Mouse (Mus musculus) c-Kit-positive CD71-positive TER-119-negative erythroid progenitor cells, embryonic 14.5 days (primary cell): ENCODE data around the gene Ano3.
A peak's percentile ranks its signal among the peaks of the same experiment; 100 is the strongest.
"Not testable (repeated sequence)": the region's sequence is repeated elsewhere in the genome, so short reads cannot be mapped to it uniquely, and the experiment has no call there.

Experiments used
- DNase-seq: peaks from one replicate; pipeline ENCODE4 v3.0.0-alpha.2; 2013; ENCODE audit warnings: low read depth

Ano3 gene

DNA sequence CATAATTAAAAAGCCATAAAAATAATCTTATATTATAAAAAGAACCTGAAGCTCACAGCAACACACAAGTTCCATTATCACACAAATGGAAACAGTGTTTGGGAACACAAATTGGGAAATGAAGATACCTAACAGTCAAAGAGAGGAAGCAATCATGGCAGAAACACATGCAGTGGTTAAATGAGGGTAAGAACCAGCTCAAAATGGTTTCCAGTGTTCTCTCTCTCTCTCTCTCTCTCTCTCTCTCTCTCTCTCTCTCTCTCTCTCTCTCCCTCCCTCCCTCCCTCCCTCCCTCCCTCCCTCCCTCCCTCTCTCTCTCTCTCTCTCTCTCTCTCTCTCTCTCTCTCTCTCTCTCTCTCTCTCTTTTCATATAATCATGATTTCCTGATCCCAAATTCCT, at the start of gene Ano3:
Gene Ano3, minus strand, starts transcription at position 101 of the 400 bp plus-strand sequence.
- DNase-seq, result not testable (repeated sequence)

DNA sequence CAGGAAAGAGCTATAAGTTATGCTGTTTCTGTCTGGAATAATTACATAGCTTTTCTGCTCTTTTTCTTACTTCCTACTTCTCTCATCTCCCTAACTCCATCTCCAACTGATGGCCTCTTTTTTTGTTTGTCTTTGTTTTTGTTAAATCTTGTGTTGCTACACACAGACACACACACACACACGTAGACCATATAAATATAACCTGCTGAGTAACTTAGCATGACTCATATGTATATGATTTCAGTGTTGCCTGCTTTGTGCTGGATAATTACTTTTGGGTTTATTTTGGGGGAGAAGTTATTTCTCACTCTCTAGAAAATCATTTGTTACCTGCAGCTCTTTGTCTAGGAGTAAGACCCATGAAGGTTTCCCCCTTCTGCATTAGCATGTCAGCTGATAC, 39.3 kb upstream of the Ano3 start:
- no peak for DNase-seq

DNA sequence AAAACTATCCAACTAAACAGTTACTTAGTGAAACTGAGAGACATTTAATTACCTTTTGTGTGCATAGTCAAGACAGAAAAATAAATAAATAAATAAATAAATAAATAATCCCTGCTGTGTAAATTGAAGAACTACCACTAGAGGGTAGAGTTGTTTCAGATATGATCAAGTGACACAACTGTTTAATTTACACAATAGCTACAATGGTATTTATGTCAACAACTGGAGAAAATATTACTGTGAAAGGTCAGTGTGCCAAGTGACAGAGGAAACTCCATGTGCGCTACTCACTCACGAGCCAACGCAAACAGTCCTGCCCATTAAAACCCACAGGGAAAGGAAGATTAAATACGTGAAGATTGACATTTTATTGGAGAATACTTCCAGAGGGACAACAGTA, 38.8 kb upstream of the Ano3 start:
- no peak for DNase-seq

DNA sequence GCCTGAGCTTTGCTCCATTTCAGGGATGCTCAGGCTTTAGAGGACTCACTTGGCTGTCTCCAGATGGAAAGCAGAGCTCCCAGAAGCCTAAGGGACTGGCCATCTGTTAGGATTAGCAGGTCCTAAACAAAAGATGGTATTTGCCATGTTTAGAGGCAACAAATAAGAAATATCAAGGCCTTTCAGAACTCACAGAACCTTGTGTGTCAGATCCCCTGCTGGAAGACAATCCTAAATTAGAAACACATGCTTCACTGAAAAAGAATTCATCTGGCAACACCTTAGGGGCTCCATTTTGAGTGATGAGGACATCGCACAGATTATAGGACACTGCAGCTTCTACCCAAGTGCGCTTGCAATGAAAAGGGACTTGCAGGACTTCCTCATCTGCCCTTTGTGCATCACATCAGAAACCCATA, 35.1 kb upstream of the Ano3 start:
- no peak for DNase-seq

DNA sequence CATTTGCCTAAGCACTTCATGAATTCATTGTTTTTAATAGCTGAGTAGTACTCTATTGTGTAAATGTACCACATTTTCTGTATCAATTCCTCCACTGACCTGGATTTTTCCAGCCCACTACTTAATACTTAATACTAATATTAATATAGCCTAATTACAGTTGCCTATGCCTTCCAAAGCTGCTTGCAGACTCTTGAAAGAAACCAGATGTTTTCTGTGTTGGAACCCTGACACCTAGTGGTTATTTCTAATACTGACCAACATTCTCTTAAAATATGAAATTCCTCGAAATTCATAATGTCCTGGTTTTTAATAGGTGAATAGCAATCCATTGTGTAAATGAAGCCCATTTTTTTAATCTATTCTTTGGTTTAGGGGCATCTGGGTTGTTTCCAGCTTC, 31.0 kb upstream of the Ano3 start:
- DNase-seq, result peak; percentile 4

DNA sequence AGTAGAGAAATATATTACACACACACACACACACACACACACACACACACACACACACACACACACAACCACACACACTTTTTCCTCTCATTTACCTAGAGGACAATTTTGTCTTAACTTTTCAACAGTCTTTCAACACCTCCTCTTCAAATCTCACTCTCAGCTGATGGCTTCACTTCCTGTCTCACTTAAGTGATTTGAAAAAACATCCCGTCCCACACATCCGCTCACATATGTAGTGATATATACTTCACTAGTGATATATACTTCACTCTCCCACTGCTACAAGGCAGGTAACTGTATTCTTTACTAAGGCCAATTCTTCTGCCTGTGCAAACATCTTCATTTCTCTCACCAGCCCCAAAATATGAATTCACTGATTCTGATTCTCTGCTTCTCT, 28.9 kb upstream of the Ano3 start:
- no peak for DNase-seq

DNA sequence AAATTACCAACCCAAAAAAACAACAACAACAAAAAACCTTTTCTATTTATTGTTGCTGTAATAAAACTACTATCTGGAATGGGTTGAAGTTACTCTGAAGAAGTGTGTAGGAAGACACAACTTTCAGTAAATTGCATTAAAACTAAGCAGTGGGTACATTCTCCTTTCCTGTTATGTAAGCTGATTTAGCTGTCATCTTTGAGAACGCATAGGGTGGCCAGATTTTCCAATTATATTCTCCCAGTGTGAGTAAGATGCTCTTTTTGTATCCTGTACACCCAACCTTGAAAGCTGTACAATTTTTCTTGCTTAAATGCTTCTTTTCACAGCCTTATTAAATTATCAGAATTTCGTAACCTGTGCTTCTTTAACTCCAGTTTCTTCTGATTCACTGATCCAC, 26.1 kb upstream of the Ano3 start:
- DNase-seq, result no peak

DNA sequence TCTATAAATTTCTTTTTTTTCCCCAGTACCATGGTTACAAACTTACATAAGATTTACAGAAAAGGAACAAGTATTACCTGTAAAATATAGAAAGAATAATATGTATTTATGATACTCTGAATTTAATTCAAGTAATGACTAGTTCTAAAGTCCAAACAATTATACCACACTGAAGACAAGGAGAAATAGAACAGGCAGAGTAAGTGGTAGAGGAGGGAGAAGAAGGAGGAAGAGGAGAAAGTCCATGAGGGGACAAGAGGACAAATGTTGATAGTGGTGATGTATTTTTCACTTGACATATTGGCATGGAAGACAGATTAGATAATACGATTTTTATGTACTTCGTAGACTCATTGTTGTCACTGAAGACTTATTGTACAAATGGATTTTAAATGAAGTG, 19.4 kb upstream of the Ano3 start:
- DNase-seq, result no peak

DNA sequence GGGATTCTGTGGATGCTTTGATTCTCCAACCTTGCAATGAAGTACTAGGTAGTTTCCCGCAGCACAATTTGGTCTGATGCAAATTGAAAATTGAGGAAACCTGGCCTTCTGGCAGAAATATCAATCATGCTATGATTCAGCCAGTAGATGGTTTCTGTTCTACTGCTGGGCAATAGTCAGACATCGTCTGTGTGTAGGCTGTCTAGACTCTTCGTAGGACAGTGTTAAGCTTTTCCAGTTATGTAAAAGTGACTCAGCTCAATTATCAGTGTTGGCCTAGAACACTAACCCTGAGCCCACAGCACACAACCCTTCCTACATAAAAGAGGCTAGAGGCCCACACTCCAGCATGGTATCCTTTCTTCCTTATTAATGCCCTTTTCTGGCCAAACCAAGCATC, 14.7 kb upstream of the Ano3 start:
- DNase-seq, result no peak

DNA sequence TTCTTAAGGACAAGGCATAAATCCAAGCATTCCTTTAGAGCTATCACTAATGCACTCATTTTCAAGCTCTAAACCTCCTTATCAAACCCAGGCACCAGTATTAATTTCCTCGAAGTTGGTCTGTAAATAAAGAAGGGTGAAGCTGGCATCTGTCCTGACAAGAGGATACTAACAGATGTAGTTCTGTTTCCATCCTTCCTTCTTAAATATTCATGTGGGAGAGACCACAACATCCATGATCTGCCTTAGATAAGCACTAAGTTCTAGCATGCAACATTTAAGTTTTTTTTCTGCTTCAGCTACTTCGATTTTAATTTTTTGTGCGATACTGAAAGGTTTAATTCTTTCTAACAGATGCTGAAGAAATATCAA, 305 bp downstream of the Ano3 start:
- no peak for DNase-seq

DNA sequence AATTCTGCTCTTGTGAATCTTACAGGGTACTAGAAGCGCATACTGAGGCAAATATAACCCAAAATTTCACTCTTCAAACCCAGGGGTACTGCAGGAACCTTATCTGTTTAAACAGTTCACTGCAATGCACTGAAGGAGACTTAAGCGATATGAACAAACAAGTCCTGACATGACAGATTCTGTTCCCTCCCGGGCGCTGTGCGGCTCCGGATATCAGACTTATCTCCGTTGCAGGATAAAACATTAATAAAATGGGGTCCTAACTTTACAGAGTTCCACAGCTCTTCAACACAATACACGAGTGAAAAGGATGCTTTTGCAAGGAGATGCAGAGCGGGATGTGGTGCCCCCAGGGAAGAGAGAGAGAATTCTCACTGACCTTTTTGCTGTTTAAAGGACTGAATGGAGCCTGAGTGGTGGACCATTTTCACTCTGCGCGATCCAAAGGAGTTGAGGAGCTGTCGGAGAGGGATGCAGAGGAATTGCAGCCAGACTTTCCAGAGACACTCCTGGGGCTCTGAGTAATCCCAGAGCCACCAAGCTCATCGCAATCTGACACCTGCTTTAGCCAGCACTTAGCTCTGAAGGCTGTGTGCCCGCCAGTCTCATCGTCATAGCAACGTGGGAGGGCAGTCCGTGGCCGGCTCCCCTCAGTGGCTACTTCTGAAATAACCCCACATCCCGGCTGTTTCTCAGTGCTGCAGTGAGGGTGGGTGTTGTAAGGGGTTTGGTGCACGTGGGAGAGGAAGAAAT, 868 bp downstream of the Ano3 start:
- no peak for DNase-seq

DNA sequence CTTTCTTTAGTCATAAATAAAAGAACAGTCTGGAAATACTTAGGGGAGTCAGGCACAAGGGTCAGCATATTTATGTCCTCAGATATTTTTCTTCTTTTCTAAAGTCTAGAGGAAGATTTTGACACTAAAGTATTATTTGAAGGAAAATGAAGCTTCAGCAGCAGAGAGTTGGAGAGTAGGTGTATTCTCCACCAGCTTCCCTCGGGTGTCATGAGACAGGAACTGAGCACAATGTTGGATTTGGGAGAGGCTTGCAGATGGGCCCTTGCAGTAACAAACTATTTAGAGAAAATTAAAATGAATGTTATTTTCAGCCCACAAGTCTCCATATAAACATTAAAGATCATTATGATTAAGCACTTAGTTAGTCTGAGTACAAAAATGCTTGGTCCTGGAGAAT, 5.6 kb downstream of the Ano3 start:
- no peak for DNase-seq

DNA sequence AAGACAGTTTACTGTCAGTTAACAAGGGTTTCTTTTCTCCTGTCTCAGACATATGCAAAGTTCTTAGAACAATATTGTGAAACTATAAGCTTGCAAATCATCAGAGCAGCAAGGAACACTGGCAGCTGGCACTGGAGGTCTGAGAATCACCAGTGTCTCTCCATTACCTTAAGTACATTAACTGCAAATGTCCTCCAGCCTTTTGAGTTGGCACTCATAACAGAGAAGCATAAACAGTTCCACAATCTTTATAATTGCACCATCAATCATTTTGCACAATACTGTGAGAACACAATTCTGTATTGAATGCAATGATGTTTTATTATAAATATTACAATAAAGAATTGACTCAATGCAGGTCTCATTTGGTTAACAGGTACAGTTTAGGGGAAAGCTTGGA, 15.0 kb downstream of the Ano3 start:
- DNase-seq, result no peak

DNA sequence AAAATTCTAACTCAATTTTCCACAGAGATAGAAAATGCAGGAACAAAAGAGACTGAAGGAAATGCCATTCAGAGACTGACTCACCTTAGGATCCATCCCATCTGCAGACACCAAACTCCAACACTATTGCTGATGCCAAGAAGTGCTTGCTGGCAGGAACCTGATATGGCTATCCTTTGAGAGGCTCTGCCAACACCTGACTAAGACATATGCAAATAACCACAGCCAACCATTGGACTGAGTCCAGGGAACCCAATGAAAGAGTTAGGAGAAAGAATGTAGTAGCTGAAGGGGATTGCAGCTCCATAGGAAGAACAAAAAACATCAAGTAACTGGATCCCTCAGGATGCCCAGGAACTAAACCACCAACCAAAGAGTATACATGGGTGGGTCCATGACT, 21.6 kb downstream of the Ano3 start:
- no peak for DNase-seq

DNA sequence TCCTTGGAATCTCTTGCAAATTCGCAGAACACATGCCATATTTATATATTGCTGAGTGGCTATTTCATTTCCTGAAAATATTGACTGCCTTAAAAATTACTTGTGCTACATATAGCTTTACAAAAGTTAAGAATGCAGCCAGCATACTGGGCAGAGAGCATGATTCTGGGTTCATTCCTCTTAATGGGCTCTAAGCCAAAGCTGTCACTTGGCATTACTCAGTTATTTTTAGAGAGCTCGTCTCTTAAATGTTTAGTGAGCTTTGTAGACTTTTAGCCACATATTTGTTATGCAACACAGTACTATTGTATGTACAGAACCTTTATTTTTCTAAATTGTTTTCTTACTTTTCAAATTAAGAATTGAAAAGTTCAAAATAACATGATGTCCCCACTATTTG, 41.2 kb downstream of the Ano3 start:
- DNase-seq, result no peak

DNA sequence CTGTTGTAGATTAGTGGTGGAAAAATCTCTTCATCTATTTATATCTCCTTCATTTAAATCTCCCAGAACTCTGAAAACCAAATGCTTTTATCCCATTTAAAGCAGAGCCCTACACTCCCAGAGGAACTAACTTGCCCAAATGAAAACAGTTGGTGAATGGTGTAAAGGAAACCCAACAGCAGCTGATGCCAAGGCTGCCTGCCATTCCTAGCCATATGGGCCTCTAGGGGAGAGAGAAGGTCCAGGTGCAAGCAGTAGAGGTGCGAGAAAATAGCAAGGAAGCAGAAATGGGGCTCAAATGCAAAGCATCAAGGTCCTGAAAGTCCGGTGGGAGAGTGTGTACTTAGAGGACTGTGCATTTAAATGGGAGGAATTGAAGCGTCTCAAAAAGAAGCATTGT, 44.2 kb downstream of the Ano3 start:
- no peak for DNase-seq

DNA sequence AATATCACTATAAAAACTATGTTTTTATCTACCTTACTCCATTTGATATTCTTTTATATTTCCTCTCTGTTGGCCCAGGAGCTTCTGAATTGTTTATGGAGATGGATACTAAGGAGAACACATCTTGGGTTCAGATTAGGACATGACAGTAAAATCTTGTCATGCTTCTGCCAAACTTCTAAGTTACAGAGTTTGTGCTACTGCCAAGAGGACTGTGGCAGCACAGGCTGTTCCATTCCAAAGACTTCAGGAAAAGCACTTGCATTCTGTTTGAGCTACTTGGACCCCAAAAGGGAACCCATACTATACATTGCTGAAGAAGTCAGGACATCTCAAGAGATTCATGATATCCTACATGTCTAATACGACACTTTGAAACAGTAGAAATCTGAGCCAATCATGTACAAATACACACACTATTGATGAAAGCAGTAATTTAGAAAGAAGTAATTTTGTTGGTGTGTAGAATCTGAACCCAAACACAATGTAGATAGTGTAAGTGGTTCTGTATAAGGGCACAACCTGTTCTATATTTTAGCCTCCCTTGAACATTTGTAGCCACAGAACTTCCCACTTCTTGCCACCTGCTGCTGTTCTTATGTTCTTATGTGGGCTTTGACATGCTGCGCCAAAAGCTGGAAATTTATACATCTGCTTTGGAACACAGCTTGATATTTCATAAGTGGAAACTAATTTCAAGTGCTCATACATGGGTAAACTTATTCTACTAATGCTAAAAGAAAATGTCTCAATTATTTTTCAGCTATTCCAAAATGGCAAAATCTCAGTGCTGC, 54.0 kb downstream of the Ano3 start:
- no peak for DNase-seq

DNA sequence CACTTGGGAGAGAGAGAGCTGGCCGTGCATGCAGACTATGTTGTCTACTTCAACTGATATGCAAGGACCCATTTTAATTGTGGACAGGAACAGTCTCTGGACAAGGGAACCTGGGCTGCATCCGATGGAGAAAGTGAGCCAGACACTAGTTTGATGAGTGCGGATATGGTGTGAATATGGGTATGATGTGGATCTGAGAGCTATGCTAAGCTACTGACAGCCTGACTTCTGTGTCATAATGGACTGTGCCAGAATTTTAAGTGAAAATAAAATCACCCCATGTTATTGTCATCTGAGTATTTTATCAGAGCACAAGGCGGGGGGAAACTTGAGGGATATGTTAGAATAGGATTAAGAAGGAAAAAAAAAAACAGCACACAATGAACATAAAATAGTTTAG, 79.1 kb downstream of the Ano3 start:
- DNase-seq, result no peak

DNA sequence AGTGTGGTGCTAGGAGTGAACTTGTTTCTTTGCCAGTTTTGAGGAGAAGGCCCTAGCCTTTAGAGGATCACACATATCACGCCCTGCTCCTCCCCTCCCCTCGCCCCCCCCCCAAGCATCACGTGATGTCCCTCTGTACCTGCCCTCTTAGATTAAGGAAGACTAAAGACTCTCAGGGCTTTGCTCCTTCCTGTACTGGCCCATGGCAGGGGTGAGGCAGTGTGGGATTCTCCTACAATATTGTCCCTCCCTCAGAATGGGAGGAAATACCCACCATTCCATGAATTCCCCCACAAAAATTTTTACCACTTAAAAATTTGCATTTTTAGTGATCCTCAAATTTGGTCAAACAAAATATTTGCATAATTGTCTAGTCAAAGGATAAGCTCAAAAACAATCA, 85.1 kb downstream of the Ano3 start:
- DNase-seq, result no peak

DNA sequence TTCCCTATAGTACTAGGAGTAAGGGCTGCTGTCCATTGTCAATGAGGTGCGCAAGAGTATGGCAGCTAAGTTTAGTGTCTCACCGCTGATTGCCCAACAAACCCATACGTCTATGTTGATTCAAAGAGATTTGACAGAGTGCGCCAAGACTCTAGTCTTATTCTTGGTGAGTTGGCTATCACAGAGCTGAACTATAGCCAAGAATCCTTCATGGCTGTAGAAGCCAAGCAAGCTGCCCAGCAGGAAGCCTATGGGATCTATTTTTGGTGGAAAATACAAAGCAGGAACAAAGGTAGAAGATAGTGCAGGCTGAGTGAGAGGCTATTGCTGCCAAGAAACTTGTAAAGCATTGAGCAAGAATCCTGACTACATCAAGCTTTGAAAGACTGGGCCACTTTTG, 87.3 kb downstream of the Ano3 start:
- DNase-seq, result no peak

DNA sequence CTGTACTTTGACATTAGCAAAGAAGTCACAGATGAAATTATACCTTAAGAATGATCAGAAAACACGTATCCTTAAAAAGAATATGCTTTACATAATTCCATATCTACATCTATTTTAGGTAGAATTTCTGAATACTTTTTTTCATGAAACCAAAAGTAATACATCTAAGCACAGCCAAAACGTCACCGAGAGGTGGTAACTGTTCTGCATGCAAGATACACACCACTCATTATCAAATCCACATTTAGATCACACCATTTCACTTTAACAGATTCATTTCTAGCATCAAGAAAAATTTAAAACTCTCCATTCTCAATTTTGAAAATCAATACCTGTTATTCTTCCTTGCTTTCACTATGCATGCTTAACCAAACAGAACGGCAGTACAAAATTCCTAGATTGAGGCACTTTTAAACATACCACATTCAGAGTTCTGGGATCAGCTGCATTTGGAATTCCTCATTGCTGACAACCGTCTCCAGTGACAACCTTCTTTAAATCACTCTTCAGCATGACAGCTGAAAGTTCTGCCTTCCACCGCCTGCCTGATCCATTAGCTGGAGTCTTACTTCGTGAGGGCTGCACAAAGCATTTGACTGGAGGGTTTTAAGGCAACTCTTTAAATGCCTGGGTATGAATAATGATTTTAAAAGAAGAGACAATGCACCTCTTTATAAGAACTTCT, 111.0 kb downstream of the Ano3 start:
- DNase-seq, result no peak

DNA sequence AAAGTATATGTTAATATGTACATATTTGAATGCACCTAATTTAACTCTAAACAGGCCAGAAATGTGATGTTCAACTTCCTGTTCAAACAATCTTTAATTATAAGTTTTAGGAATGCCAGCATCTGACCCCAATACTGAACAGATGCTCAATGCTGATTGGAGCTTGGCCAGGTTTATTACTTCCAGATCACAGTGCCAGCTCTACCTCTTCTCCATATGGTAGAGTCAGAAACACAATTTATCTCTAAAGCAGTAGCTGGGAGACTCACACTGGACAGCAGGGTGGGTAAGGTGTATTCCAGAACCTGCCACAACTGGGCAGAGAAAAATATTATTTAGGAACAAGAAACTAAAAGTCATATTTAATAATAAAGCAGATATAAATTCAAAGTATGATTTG, 134.5 kb downstream of the Ano3 start:
- no peak for DNase-seq

DNA sequence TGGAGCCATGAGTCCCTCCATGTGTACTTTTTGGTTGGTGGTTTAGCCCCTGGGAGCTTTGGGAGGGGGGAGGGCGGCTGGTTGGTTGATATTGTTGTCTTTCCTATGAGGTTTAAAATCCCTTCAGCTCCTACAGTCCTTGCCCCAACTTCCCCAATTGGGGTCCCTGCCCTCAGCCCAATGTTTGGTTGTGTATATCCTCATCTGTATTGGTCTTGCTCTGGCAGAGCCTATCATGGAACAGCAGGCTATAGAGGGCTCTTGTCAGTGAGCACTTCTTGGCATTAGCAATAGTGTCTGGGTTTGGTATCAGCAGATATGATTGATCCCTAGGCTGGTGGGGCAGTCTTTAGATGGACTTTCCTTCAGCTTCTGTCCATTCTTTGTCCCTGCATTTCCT, 135.8 kb downstream of the Ano3 start:
- no peak for DNase-seq
